Mouse (Mus musculus): ENCODE measurements around the gene Commd1.

Gene Commd1

GRCm38 (mm10) chr11:22853477-22854157 lies 128.6 kb downstream of the Commd1 start:
- in situ Hi-C loops (cut with MboI; ENCODE audit: unreplicated experiment in 2 of 2), result loop anchor here in 1 of 2 experiments (25.0 kb wide), 1 partner anchor 409 kb away; the partner anchor contains the start of gene Xpo1

GRCm38 (mm10) chr11:22852510-22852909 lies 129.7 kb downstream of the Commd1 start:
- in situ Hi-C loops (cut with MboI; ENCODE audit: unreplicated experiment in 2 of 2), result loop anchor here in 1 of 2 experiments (25.0 kb wide), 1 partner anchor 410 kb away; the partner anchor contains the start of gene Xpo1

GRCm38 (mm10) chr11:22851416-22851815 lies 130.8 kb downstream of the Commd1 start:
- in situ Hi-C loops (cut with MboI; ENCODE audit: unreplicated experiment in 2 of 2), result loop anchor here in 1 of 2 experiments (25.0 kb wide), 1 partner anchor 411 kb away; the partner anchor contains the start of gene Xpo1

GRCm38 (mm10) chr11:22850077-22850476 lies 132.1 kb downstream of the Commd1 start:
- in situ Hi-C loops (cut with MboI; ENCODE audit: unreplicated experiment in 2 of 2), result loop anchor here in 1 of 2 experiments (25.0 kb wide), 1 partner anchor 412 kb away; the partner anchor contains the start of gene Xpo1

DNA sequence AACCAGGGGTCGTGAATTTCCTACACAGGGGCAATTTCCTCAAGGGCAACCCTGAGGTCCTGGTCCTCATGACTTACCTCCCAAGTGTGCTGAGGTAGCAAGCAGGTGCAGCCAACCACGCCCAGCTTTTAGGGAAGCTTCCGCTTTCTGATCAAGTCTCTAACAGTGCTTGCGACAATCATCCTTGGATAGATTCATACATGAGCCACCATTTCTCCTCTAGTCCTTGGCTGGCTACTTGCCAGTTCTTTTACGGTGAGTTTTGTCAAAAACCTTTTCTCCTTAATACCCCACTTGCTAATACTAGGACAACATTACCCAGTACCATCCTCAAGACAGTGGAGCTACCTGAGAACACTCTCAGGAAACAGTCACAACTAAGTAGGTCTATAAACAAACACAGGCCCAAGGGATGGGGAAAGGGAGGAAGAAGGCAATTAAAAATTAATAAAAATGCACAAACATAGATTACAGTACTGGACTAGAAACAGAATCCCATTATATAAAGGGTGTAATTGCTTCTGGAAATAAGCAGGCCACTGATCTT lies 133.5 kb downstream of the Commd1 start:
- in situ Hi-C loops (cut with MboI; ENCODE audit: unreplicated experiment in 2 of 2), result loop anchor here in 1 of 2 experiments (25.0 kb wide), 1 partner anchor 414 kb away; the partner anchor contains the start of gene Xpo1

- in situ Hi-C loops (cut with MboI; ENCODE audit: unreplicated experiment in 2 of 2), result loop anchor here in 1 of 2 experiments (25.0 kb wide), 1 partner anchor 414 kb away; the partner anchor contains the start of gene Xpo1
Observed at GRCm38 (mm10) chr11:22847732-22848648, 134.2 kb downstream of the Commd1 start.

- in situ Hi-C loops (cut with MboI; ENCODE audit: unreplicated experiment in 2 of 2), result loop anchor here in 1 of 2 experiments (25.0 kb wide), 1 partner anchor 415 kb away; the partner anchor contains the start of gene Xpo1
Observed at GRCm38 (mm10) chr11:22846960-22847731, 135.0 kb downstream of the Commd1 start.

Data from v-Abl transformed pro-B cells (cell line).